Mouse (Mus musculus) macrophage (primary cell): ENCODE measurements around the gene Grid2ip. TPM values are rescaled to one million over a fixed set of nuclear protein-coding genes. Genes with fewer than 3 reads are reported as not detected.

Source experiments
- H3K27ac ChIP-seq: fragments of 350-480 bp; formaldehyde crosslinking; 2 replicates; pipeline ENCODE4 v1.9.0; 2021
- H3K36me3 ChIP-seq: fragments of 350-480 bp; formaldehyde crosslinking; 2 replicates; pipeline ENCODE4 v1.9.0; 2021; ENCODE audit errors: inconsistent target
- H3K4me3 ChIP-seq: fragments of 350-480 bp; formaldehyde crosslinking; 2 replicates; pipeline ENCODE4 v1.9.0; 2021; ENCODE audit errors: inconsistent target
- H3K79me2 ChIP-seq: fragments of 350-480 bp; formaldehyde crosslinking; 2 replicates; pipeline ENCODE4 v1.9.0; 2021; ENCODE audit errors: inconsistent target
- WGBS: methylation state at CpG from one replicate; pipeline ENCODE4 v1.1.7; 2026; ENCODE audit warnings: inconsistent platforms; ENCODE audit not compliant: missing documents; 5-methylcytosine and 5-hydroxymethylcytosine counted together
- polyA plus RNA-seq: library from polyadenylated mRNA; stranded (reverse); fragments of 250-400 nt; gene quantifications from 3 replicates; pipeline ENCODE4 v1.2.4, GENCODE M21; 2018; ENCODE audit warnings: inconsistent platforms
- total RNA-seq, 78 experiments: library from RNA; depleted of rRNA; stranded (reverse); fragments of 250-400 nt; gene quantifications; 1 replicate in 9 of 78; 2 replicates in 24 of 78; 3 replicates in 43 of 78; 4 replicates in 2 of 78; pipeline ENCODE4 v1.2.4; 2018; ENCODE audit warnings: inconsistent platforms in 56 of 78

Gene Grid2ip
- not detected for total RNA-seq (2018; cell fraction: chromatin; rRNA removed)
- not detected for total RNA-seq (2018; cell fraction: cytosol; rRNA removed)
- total RNA-seq (2018; cell fraction: nucleus; rRNA removed) = not detected
- polyA plus RNA-seq = not detected in 3 replicates

DNA sequence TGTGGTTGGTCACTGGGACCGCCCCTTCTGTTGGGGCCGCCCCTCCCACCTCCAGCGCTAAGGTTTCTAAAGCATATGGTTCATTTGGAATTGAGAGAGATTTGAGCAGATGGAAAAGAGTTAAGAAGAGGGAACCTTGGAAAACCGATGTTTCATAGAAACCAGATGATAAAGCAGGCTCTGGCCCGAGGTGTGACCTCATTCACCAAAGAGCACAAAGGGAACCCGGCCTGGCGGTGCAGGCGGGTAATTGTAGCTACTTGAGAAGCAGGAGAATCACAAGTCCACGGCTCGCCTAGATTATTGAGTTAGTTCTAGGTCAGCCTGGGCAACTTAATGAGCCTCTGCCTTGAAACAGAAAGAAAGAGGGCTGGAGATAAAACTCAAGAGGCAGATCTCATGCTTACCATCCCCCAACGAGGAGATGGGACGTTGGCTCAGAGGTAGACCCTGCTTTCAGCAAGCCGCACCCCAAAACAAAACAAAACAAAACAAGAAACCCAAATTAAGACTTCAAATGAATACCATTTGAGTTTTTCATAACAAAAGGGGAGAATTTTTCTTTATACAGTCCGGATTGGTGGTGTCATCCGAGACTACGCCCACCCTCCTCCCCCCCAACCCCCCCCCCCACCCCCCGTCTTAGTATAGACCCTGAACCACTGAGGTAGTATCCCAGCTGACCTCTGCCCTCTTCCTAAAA lies at the start of gene Grid2ip:
Grid2ip (plus strand) TSS at position 653 of the 703 bp plus-strand sequence.
- Histone ChIP-seq H3K4me3 (no peak within 1 kb of the TSS), H3K27ac (no peak within 1 kb of the TSS), H3K36me3 (no peaks in the 10 kb centered on the region), H3K79me2 (no peaks in the 10 kb centered on the region)
- WGBS = 40% methylated on average over 15 of the region's 17 CpGs

DNA sequence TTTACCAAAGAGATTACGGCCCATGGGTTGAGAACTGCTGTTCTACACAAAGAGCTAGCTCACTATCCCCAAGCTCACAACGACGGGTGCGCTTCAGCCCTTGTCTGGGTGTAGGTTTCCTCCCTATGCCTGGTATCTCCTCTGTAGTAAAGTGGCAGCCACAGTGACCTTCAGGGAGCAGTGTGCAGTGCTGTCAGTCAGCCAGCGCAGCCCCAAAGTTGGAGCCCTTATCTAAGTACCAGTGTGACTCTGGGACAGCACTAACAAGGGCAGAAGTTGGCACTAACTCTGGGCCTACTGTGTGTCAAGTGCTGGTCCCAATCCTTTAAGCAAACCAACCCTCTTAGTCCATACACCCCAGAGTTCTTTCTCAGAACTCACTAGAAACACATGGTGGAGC lies 48.3 kb upstream of the Grid2ip start:
- H3K4me3 ChIP-seq = no peak overlapping the region
- no peak overlapping the region for H3K27ac ChIP-seq
- 95% methylated on average over 5 of the region's 5 CpGs for WGBS
- H3K36me3 ChIP-seq = peaks cover 68% of the 10 kb centered on the region
- peaks cover 88% of the 10 kb centered on the region for H3K79me2 ChIP-seq

DNA sequence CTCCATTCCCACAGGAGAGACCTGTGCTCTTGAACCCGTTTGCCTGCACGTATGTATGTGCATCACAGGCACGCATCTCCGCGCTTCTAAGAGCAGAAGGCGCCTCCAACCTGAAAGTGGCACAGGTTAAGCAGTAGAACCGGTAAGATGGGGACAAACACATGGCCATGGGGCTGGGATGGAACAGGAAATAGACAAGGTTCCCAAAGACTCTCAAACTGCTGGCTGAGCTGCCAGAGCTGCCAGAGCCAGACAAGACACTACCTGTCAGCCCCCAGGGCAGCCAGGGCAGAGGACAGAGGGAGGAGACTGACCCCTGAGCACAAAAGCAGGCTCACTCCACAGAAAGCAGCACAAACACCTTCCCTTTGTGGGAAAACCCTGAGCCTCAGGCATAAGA lies 47.2 kb upstream of the Grid2ip start:
- Histone ChIP-seq H3K79me2 (peaks cover 84% of the 10 kb centered on the region), H3K4me3 (no peak overlapping the region), H3K27ac (no peak overlapping the region), H3K36me3 (peaks cover 61% of the 10 kb centered on the region)
- WGBS = 97% methylated on average over 7 of the region's 7 CpGs

DNA sequence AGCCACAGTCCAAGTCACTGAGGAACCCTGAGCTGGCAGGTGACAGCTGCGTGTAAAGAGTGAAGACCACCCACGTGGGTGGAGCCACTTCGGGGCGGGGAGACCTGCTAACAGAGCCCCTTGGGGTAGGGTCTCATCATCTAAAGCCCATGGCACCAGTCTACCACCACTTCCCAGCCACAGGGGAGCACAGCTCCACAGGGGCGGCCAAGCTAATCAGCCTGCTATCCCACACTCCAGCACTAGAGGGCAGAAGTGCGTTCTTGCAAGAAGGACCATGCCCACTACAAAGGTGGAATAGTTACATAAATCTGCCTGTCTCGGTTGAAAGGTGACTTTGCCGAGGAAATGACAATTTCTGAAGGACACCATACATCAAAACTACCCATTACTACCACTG lies 45.3 kb upstream of the Grid2ip start:
- H3K79me2 ChIP-seq = peaks cover 65% of the 10 kb centered on the region
- peaks cover 53% of the 10 kb centered on the region for H3K36me3 ChIP-seq
- no peak overlapping the region for H3K4me3 ChIP-seq
- 60% methylated on average over 8 of the region's 8 CpGs for WGBS
- no peak overlapping the region for H3K27ac ChIP-seq

DNA sequence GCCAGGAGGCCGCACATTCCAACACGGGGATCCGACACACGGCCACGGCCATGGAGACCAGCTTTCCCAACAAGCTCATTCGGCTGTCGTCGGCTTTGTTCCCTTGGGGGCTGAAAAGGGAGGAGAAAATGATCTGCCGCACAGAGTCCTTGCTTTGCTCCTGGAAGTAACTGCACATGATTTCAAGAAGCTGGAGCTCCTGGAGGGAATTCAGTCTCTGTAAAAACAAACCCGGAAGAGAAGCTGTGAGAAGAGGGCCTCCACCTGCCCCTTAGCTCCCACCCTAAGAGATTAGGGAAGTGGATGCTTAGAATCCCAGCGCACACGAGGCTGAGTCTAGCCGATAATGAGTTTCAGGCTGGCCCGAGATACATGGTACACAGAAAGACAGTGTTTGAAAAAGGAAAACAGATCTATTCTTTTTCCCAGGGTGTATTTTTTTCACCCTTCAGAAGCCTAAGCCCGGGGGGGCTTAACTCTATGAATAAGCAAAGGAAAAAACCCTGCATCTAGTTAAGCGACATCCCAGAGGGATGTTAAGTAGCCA lies 42.9 kb upstream of the Grid2ip start:
- WGBS = 23% methylated on average over 16 of the region's 16 CpGs
- Histone ChIP-seq H3K79me2 (peaks cover 41% of the 10 kb centered on the region), H3K4me3 (peak overlapping the region; percentile 47), H3K36me3 (peaks cover 52% of the 10 kb centered on the region), H3K27ac (no peak overlapping the region)

DNA sequence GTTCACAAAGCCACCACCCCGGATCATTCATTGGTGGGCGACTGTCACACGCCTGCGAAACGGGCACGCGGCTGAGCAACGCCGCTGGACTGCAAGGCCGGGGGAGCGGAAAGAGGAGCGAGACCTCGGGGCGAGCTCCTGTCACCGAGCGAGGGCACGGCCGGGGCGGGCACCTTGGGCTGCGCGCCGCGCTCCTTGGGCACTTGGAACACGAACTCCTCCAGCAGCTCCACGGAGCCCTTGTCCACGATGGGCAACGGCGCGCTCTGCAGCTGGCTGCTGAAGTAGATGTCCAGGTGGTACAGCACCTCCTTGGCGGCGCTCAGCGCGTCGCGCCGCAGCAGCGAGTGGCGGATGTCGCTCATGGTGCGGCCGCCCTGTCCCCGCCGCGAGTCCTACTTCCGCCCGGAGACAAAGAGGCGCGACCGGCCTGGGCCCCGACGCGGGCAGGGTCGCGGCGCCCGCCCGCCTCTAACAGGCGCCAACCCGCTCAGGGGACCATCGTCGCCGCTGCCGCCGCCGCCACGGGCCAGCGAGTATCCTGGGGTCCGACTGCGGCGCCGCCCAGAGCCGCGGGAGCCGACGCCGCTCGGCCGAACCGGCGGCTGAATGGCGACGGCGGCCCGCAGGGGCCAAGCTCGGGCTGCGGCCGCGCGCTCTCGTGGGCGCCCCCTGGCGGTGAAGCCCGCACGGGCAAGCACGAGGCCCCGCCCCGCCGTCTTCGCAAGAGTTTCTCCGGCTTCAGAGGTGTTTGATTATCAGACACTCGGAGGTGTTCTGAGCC lies 42.2 kb upstream of the Grid2ip start, which contains the start of gene E130309D02Rik:
E130309D02Rik (minus strand) TSS at position 631 of the 784 bp plus-strand sequence.
- H3K36me3 ChIP-seq = peaks cover 50% of the 10 kb centered on the region
- peak within 1 kb of the TSS; percentile 47 for H3K4me3 ChIP-seq
- peaks cover 35% of the 10 kb centered on the region for H3K79me2 ChIP-seq
- 1% methylated on average over 79 of the region's 101 CpGs for WGBS
- H3K27ac ChIP-seq = no peak within 1 kb of the TSS

DNA sequence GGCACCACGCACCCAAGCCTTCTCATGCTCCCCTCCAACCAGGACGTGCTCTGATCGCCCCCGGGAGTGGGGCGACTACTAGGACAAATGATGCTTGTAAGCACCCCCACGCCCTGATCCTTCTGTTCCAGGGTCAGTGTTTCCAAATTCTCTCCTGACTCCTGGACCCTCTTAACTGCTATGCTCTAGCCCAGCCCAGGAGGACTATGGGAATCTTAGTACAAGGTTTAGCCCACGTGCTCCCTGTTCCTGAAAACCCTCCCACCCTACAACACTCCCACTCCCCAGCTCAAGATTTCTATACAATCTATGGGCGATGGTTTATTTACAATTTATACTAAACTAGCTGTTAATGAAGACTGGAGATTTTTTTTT lies 41.6 kb upstream of the Grid2ip start:
- Histone ChIP-seq H3K36me3 (peaks cover 50% of the 10 kb centered on the region), H3K4me3 (no peak overlapping the region), H3K27ac (no peak overlapping the region), H3K79me2 (peaks cover 29% of the 10 kb centered on the region)
- WGBS = 26% methylated on average over 8 of the region's 8 CpGs

DNA sequence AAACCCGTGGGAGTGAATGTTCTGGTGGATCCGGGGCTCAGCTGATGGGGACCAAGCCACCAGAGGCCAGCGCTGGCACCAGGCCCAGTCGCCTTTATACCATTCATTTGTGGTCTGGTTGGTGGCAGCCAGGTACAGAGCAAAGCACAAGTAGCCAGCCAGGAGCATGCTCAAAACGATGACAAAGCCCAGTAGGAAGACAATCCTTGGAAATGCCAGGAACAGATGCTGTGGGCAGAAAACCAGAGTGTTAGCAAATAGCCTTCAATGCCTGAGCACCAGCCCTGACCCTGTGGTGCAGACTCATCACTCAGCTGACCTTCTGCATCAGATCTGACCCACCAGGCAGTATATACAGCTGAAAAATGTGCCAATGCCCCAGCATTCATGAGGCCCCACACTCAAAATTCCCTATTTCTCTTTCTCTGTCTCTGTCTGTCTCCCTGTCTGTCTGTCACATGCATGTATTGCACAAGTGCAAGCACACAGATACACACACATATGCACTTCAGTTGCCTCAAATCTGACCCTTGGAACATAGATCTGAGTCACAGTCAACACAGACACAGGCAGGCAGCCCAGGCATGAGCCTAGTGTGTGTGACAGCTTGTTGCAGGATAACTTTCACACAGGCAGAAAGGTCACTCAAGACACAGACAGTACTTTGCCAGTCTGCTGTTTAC lies 40.4 kb upstream of the Grid2ip start:
- Histone ChIP-seq H3K79me2 (peaks cover 17% of the 10 kb centered on the region), H3K27ac (no peak overlapping the region), H3K36me3 (peaks cover 45% of the 10 kb centered on the region), H3K4me3 (no peak overlapping the region)
- 97% methylated on average over 3 of the region's 5 CpGs for WGBS

DNA sequence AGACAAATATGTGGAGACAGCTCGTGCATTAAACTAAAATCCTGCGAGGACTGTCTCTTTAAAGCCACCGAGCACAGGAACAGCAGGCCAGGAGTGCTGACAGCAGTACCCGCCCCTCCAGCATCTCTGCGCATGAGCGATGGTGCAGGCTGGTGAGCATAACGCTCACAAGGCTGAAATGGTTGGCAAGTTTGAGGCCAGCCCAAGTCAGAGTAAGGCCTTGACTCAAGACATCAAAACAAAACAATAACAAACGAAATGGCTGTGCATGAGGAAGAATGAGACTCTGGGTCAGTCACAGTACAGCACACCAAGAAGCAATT lies 39.9 kb upstream of the Grid2ip start:
- Histone ChIP-seq H3K36me3 (peaks cover 49% of the 10 kb centered on the region), H3K4me3 (no peak overlapping the region), H3K27ac (no peak overlapping the region), H3K79me2 (peaks cover 16% of the 10 kb centered on the region)
- 85% methylated on average over 8 of the region's 8 CpGs for WGBS

DNA sequence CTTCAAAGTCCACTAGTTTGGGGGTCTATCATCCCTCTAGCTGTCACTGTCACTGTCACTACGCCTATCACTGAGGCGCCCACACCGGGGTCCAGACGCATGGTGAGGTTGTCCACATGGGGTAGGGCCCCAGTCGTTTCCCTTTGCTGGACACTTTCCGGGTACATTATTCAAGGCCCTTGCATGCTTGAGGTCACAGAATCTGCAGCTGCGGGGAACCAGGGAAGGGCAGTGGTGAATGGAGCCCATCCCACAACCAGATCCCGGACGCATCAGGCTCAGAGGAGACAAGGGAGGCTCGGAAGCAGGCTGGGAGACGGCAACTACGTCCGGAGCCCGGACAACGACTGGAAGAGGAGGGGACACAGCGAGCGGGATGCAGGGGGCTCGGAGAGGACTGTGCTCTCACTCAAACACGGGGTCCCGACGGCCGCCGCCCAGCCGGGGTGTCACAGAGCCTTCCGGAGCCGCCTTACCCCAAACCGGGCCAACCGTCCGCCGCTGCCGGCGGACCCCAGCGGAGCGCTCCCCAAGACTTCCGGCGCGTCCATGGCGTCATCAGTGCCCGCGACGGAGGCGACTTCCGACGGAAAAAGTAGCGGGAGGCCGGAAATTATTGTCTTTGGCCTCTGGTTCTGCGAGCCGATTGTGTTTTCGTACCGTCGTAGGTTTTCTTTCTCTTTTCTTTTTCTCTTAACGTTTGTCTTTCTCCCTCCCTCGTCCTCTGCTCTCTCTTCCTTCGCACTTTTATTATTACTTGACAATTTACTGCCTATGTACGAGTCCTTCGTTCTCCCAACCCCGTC lies 28.2 kb upstream of the Grid2ip start, which contains the start of gene Zdhhc4:
Zdhhc4 (minus strand) TSS at position 567 of the 806 bp plus-strand sequence.
- under 1% methylated on average over 57 of the region's 57 CpGs for WGBS
- H3K27ac ChIP-seq = peak within 1 kb of the TSS; percentile 49
- peaks cover 20% of the 10 kb centered on the region for H3K79me2 ChIP-seq
- H3K36me3 ChIP-seq = peaks cover 26% of the 10 kb centered on the region; the same call in 1 of the 2 replicates
- peak within 1 kb of the TSS; percentile 97 for H3K4me3 ChIP-seq

DNA sequence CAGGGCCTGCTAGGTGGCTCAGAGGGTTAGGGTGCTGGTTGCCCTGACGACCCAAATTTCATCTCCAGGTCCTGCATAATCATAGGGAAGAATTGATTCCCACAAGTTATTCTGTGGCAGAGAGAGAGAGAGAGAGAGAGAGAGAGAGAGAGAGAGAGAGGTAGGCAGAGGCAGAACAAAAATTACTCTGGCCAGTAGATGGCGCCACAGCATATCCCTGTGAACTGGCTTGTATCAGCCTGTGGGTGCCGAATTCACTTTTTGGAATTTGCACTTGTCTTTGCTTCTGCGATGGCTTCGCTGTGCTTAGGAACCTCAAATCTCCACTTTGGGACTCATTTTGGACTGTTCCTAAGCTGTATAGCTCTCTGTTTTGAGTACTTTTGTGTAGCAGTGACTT lies 23.3 kb upstream of the Grid2ip start:
- H3K4me3 ChIP-seq = no peak overlapping the region
- WGBS = 8% methylated on average over 5 of the region's 5 CpGs
- peaks cover under 1% of the 10 kb centered on the region; the same call in 1 of the 2 replicates for H3K79me2 ChIP-seq
- no peaks in the 10 kb centered on the region for H3K36me3 ChIP-seq
- H3K27ac ChIP-seq = no peak overlapping the region

DNA sequence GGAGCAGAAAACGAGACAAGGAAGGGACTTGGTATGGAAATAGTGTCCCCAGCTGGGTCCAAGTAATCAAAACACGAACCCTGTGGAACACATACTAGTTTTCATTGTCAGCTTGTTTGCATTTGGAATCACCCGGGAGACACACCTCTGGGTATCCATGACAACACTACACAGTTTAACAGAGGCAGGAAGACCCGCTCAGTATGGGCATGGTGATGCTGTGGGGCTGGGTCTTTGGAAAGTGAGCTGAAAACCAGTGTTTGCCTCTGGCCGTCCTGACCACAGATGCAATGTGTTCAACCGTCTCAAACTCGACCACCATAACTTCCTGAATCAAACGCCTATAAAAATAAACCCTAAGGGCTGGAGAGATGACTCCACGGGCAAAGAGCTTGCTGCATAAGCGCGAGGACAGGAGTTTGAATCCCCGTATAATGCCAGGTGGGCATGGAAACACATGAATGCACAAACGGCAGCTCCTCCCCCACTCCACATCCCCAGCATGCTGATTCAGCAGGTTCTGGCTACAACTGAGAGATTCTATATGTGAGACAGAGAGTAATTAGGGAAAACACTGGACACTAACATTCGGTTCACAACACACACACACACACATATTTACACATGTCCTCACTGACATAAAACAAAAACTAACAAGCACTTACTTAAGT lies 22.6 kb upstream of the Grid2ip start:
- H3K27ac ChIP-seq = no peak overlapping the region
- H3K79me2 ChIP-seq = no peaks in the 10 kb centered on the region
- WGBS = 38% methylated on average over 14 of the region's 14 CpGs
- no peaks in the 10 kb centered on the region for H3K36me3 ChIP-seq
- no peak overlapping the region for H3K4me3 ChIP-seq

DNA sequence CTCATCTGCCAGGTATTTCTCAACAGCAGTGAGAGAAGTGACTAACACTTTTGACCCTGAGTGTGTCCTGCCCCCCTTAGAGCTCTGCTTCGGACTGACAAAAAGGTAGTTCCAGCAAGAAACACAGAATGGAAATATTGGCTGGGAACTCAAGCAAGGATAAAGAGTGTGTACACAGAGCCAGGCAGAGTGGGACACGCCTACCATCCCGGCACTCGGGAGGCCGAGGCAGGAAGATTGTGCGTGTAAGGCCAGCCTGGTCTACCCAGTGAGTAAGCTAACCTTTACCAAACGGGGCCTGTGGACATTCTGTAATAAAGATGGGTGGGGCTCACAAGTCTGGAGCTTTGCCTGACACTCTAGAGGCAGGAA lies 22.1 kb upstream of the Grid2ip start:
- WGBS = 60% methylated on average over 7 of the region's 7 CpGs
- no peaks in the 10 kb centered on the region for H3K79me2 ChIP-seq
- H3K36me3 ChIP-seq = no peaks in the 10 kb centered on the region
- H3K4me3 ChIP-seq = no peak overlapping the region
- no peak overlapping the region for H3K27ac ChIP-seq
